In genomic region chr1:72577481-72577922, GRCm38 (mm10) we compare ENCODE assay signal across 10 mouse cellular contexts. TPM values are rescaled to one million over a fixed set of nuclear protein-coding genes. Genes with fewer than 3 reads are reported as not detected.
DNase-seq lines count a peak whose midpoint lies in the region; ATAC-seq lines count a peak whose summit lies in the region.
"Had no signal": no experiment of that assay in that cellular context is flagged by ENCODE, and none has a peak within 500 bp of the region (broad histone marks: within the 10 kb centered on the region; RNA-seq: fewer than 3 reads in every experiment).

No protein-coding gene starts in this region.

- no peak overlapping the region for H3K27ac ChIP-seq in intestine, embryonic 14.5 days (ENCODE audit: low read depth)
- H3K27ac ChIP-seq in intestine, embryonic 15.5 days: no peak overlapping the region
- no peak overlapping the region; the same call in 1 of the 2 replicates for H3K27ac ChIP-seq in hindbrain, embryonic 13.5 days

- DNase-seq in intestine, embryonic 14.5 days (ENCODE audit: low spot score): no peak
- peak; percentile 63 for DNase-seq in embryo, embryonic 11 days
- DNase-seq in neural tube, embryonic 10.5 days (ENCODE audit: extremely low spot score, low spot score): peak; percentile 30
- DNase-seq in layer of hippocampus, postnatal 36 days: no peak
- no peak for DNase-seq in natural killer cell, adult 2 months (ENCODE audit: low spot score in 2 of 2)
- no peak for DNase-seq in layer of hippocampus, adult 11-12 months (ENCODE audit: low spot score)
- DNase-seq: lung, postnatal 4 days had no signal

- WGBS in intestine, embryonic 14.5 days: 15% methylated on average over 12 of the region's 12 CpGs
- 10% methylated on average over 12 of the region's 12 CpGs for WGBS in intestine, embryonic 15.5 days
- 5% methylated on average over 12 of the region's 12 CpGs for WGBS in hindbrain, embryonic 13.5 days

- no peak overlapping the region for H3K4me3 ChIP-seq in intestine, embryonic 14.5 days (ENCODE audit: low read depth, low read length)
- no peak overlapping the region for H3K4me3 ChIP-seq in intestine, embryonic 15.5 days (replicated peaks)
- no peak overlapping the region for H3K4me3 ChIP-seq in hindbrain, embryonic 13.5 days

- H3K36me3 ChIP-seq in intestine, embryonic 14.5 days (ENCODE audit: control insufficient read depth, insufficient read depth, low read length): no peaks in the 10 kb centered on the region
- no peaks in the 10 kb centered on the region for H3K36me3 ChIP-seq in intestine, embryonic 15.5 days
- no peaks in the 10 kb centered on the region for H3K36me3 ChIP-seq in hindbrain, embryonic 13.5 days

- H3K9me3 ChIP-seq in intestine, embryonic 14.5 days (ENCODE audit: control insufficient read depth, low read length): no peaks in the 10 kb centered on the region
- no peaks in the 10 kb centered on the region for H3K9me3 ChIP-seq in intestine, embryonic 15.5 days
- H3K9me3 ChIP-seq in hindbrain, embryonic 13.5 days: no peaks in the 10 kb centered on the region

- no peak for ATAC-seq in intestine, embryonic 14.5 days (replicated peaks; ENCODE audit: low FRiP score, low TSS enrichment, low read depth)
- ATAC-seq in intestine, embryonic 15.5 days: no peak
- peak; percentile 55 for ATAC-seq in hindbrain, embryonic 13.5 days (ENCODE audit: low FRiP score)

- peak overlapping the region; percentile 3; the same call in 1 of the 2 replicates for H3K4me2 ChIP-seq in intestine, embryonic 14.5 days (ENCODE audit: low read length)
- no peak overlapping the region; the same call in 1 of the 2 replicates for H3K4me2 ChIP-seq in intestine, embryonic 15.5 days (replicated peaks)
- peak overlapping the region; percentile 41 for H3K4me2 ChIP-seq in hindbrain, embryonic 13.5 days

- no peak overlapping the region for H3K9ac ChIP-seq in intestine, embryonic 14.5 days (ENCODE audit: low read length)
- H3K9ac ChIP-seq in intestine, embryonic 15.5 days: no peak overlapping the region
- H3K9ac ChIP-seq in hindbrain, embryonic 13.5 days: peak overlapping the region; percentile 51; the same call in 1 of the 2 replicates

- no peaks in the 10 kb centered on the region for H3K27me3 ChIP-seq in intestine, embryonic 14.5 days (replicated peaks; ENCODE audit: control insufficient read depth, insufficient read depth, low read length)
- H3K27me3 ChIP-seq in intestine, embryonic 15.5 days (replicated peaks): 0 out of 2 replicates have a peak, but pooled peaks cover 3% of the 10 kb centered on the region
- H3K27me3 ChIP-seq in hindbrain, embryonic 13.5 days: peaks cover 9% of the 10 kb centered on the region
- H3K27me3 ChIP-seq: CH12.LX had no signal

- H3K4me1 ChIP-seq in intestine, embryonic 14.5 days (replicated peaks; ENCODE audit: control insufficient read depth, insufficient read depth, low read length): no peaks in the 10 kb centered on the region; the same call in 1 of the 2 replicates
- 0 out of 2 replicates have a peak, but pooled peaks cover 6% of the 10 kb centered on the region for H3K4me1 ChIP-seq in intestine, embryonic 15.5 days (replicated peaks)
- peaks cover 27% of the 10 kb centered on the region for H3K4me1 ChIP-seq in hindbrain, embryonic 13.5 days (replicated peaks)

RNA-seq across cellular contexts. Expression of gene Smarcal1, which starts 5.5 kb away (rescaled TPM):
- 23.2 and 24.2 TPM in 2 replicates for polyA plus RNA-seq in intestine, embryonic 14.5 days (2014; fragmentation: Nextera tagmentation; extraction: Ambion mirVana)
- 16.5 TPM in 2 replicates for polyA plus RNA-seq in intestine, embryonic 15.5 days (2015; fragmentation: Nextera tagmentation; extraction: Ambion mirVana)
- polyA plus RNA-seq in hindbrain, embryonic 13.5 days (2015; fragmentation: Nextera tagmentation; extraction: Ambion mirVana): 24.7 and 25.4 TPM in 2 replicates
- total RNA-seq in layer of hippocampus, postnatal 36 days (2021): 10 to 100 TPM; 58.8 to 63.1 TPM

RNA-seq across cellular contexts. Expression of gene March4, which starts 40.8 kb away (rescaled TPM):
- 0.42 and 0.66 TPM in 2 replicates for polyA plus RNA-seq in intestine, embryonic 14.5 days (2014; fragmentation: Nextera tagmentation; extraction: Ambion mirVana)
- 0.37 and 0.38 TPM in 2 replicates for polyA plus RNA-seq in intestine, embryonic 15.5 days (2015; fragmentation: Nextera tagmentation; extraction: Ambion mirVana)
- polyA plus RNA-seq in hindbrain, embryonic 13.5 days (2015; fragmentation: Nextera tagmentation; extraction: Ambion mirVana): 5.6 and 6.5 TPM in 2 replicates
- 10 to 100 TPM; 19.1 to 21.4 TPM for total RNA-seq in layer of hippocampus, postnatal 36 days (2021)

Comparison
In these comparisons a context has a peak if more than half of its experiments do, and no peak if none do; other contexts are left out.
1. DNase-seq: peak in embryo, embryonic 11 days (single experiment) and neural tube, embryonic 10.5 days (single experiment); none in intestine, embryonic 14.5 days (single experiment), layer of hippocampus, postnatal 36 days (0 of 2), natural killer cell, adult 2 months (0 of 2) and layer of hippocampus, adult 11-12 months (single experiment).